Mouse (Mus musculus): Measurements from ENCODE around the gene Twistnb. TPM values are rescaled to one million over a fixed set of nuclear protein-coding genes. Genes with fewer than 3 reads are reported as not detected.

Gene Twistnb
- polyA plus RNA-seq, 1 experiment from 2014 or later, result 51.0 TPM

GRCm38 (mm10) chr12:33424329-33424728, 5.1 kb upstream of the Twistnb start:
- H3K4me3 ChIP-seq (replicated peaks; ENCODE audit: low read length), result no peak overlapping the region
- no peaks in the 10 kb centered on the region for H3K9me3 ChIP-seq (ENCODE audit: control insufficient read depth, low read length)
- no peaks in the 10 kb centered on the region for H3K27me3 ChIP-seq (ENCODE audit: control insufficient read depth, insufficient read depth, low read length)
- H3K4me1 ChIP-seq (replicated peaks; ENCODE audit: control insufficient read depth, insufficient read depth, low read length), result no peaks in the 10 kb centered on the region
- no peak overlapping the region for H3K27ac ChIP-seq
- H3K36me3 ChIP-seq (replicated peaks; ENCODE audit: control insufficient read depth, insufficient read depth), result no peaks in the 10 kb centered on the region
- 0 out of 2 replicates have a peak, but pooled peaks have one; percentile 36 for ATAC-seq (ENCODE audit: low FRiP score)
- no peak overlapping the region for H3K4me2 ChIP-seq (replicated peaks)
- WGBS, result 24% methylated on average over 3 of the region's 3 CpGs
- peak; percentile 83 for DNase-seq (ENCODE audit: low spot score)
- no peak overlapping the region for H3K9ac ChIP-seq

GRCm38 (mm10) chr12:33427293-33427692, 2.1 kb upstream of the Twistnb start:
- no peak overlapping the region for H3K9ac ChIP-seq

GRCm38 (mm10) chr12:33427726-33428125, 1.7 kb upstream of the Twistnb start:
- Histone ChIP-seq H3K27ac (no peak overlapping the region), H3K9me3 (ENCODE audit: control insufficient read depth, low read length) (no peaks in the 10 kb centered on the region), H3K4me2 (replicated peaks) (no peak overlapping the region), H3K4me3 (replicated peaks; ENCODE audit: low read length) (no peak overlapping the region), H3K27me3 (ENCODE audit: control insufficient read depth, insufficient read depth, low read length) (no peaks in the 10 kb centered on the region), H3K36me3 (replicated peaks; ENCODE audit: control insufficient read depth, insufficient read depth) (no peaks in the 10 kb centered on the region), H3K4me1 (replicated peaks; ENCODE audit: control insufficient read depth, insufficient read depth, low read length) (peaks cover 7% of the 10 kb centered on the region), H3K9ac (no peak overlapping the region)
- ATAC-seq (ENCODE audit: low FRiP score) (no peak), DNase-seq (ENCODE audit: low spot score) (no peak)
- WGBS, result 79% methylated on average over 2 of the region's 2 CpGs

More at GRCm38 (mm10) chr12:33427293-33427692, 2.1 kb upstream of the Twistnb start:
- H3K27me3 ChIP-seq (ENCODE audit: control insufficient read depth, insufficient read depth, low read length), result no peaks in the 10 kb centered on the region
- H3K36me3 ChIP-seq (replicated peaks; ENCODE audit: control insufficient read depth, insufficient read depth), result no peaks in the 10 kb centered on the region
- no peak for DNase-seq (ENCODE audit: low spot score)
- no peak overlapping the region for H3K27ac ChIP-seq
- peaks cover 7% of the 10 kb centered on the region for H3K4me1 ChIP-seq (replicated peaks; ENCODE audit: control insufficient read depth, insufficient read depth, low read length)
- H3K4me3 ChIP-seq (replicated peaks; ENCODE audit: low read length), result no peak overlapping the region
- H3K9me3 ChIP-seq (ENCODE audit: control insufficient read depth, low read length), result no peaks in the 10 kb centered on the region
- no peak for ATAC-seq (ENCODE audit: low FRiP score)
- H3K4me2 ChIP-seq (replicated peaks), result no peak overlapping the region
- WGBS, result 14% methylated on average over 3 of the region's 3 CpGs

- Histone ChIP-seq H3K4me2 (replicated peaks) (no peak overlapping the region), H3K4me1 (replicated peaks; ENCODE audit: control insufficient read depth, insufficient read depth, low read length) (peaks cover 7% of the 10 kb centered on the region), H3K4me3 (replicated peaks; ENCODE audit: low read length) (no peak overlapping the region), H3K9ac (no peak overlapping the region), H3K36me3 (replicated peaks; ENCODE audit: control insufficient read depth, insufficient read depth) (peaks cover 17% of the 10 kb centered on the region), H3K27ac (no peak overlapping the region), H3K9me3 (ENCODE audit: control insufficient read depth, low read length) (no peaks in the 10 kb centered on the region), H3K27me3 (ENCODE audit: control insufficient read depth, insufficient read depth, low read length) (no peaks in the 10 kb centered on the region)
- DNase-seq (ENCODE audit: low spot score), result no peak
- WGBS, result 90% methylated on average over 9 of the region's 9 CpGs
- no peak for ATAC-seq (ENCODE audit: low FRiP score)
Measured at GRCm38 (mm10) chr12:33433812-33434211, 4.4 kb downstream of the Twistnb start.

GRCm38 (mm10) chr12:33434758-33435157, 5.3 kb downstream of the Twistnb start:
- ATAC-seq (ENCODE audit: low FRiP score) (no peak), DNase-seq (ENCODE audit: low spot score) (no peak)
- Histone ChIP-seq H3K27ac (no peak overlapping the region), H3K9me3 (ENCODE audit: control insufficient read depth, low read length) (no peaks in the 10 kb centered on the region), H3K4me1 (replicated peaks; ENCODE audit: control insufficient read depth, insufficient read depth, low read length) (peaks cover 7% of the 10 kb centered on the region), H3K9ac (no peak overlapping the region), H3K36me3 (replicated peaks; ENCODE audit: control insufficient read depth, insufficient read depth) (peaks cover 24% of the 10 kb centered on the region), H3K4me2 (replicated peaks) (no peak overlapping the region), H3K27me3 (ENCODE audit: control insufficient read depth, insufficient read depth, low read length) (no peaks in the 10 kb centered on the region), H3K4me3 (replicated peaks; ENCODE audit: low read length) (no peak overlapping the region)
- 96% methylated on average over 4 of the region's 4 CpGs for WGBS

- 75% methylated on average over 7 of the region's 7 CpGs for WGBS
- ATAC-seq (ENCODE audit: low FRiP score), result no peak
- Histone ChIP-seq H3K27me3 (ENCODE audit: control insufficient read depth, insufficient read depth, low read length) (no peaks in the 10 kb centered on the region), H3K4me2 (replicated peaks) (no peak overlapping the region), H3K9ac (no peak overlapping the region), H3K9me3 (ENCODE audit: control insufficient read depth, low read length) (no peaks in the 10 kb centered on the region), H3K4me1 (replicated peaks; ENCODE audit: control insufficient read depth, insufficient read depth, low read length) (0 out of 2 replicates have a peak, but pooled peaks cover 7% of the 10 kb centered on the region), H3K4me3 (replicated peaks; ENCODE audit: low read length) (no peak overlapping the region), H3K36me3 (replicated peaks; ENCODE audit: control insufficient read depth, insufficient read depth) (no peaks in the 10 kb centered on the region), H3K27ac (no peak overlapping the region)
- no peak for DNase-seq (ENCODE audit: low spot score)
Measured at GRCm38 (mm10) chr12:33455418-33455817, 26.0 kb downstream of the Twistnb start.

- Histone ChIP-seq H3K9ac (no peak overlapping the region), H3K4me1 (replicated peaks; ENCODE audit: control insufficient read depth, insufficient read depth, low read length) (0 out of 2 replicates have a peak, but pooled peaks cover 7% of the 10 kb centered on the region), H3K4me2 (replicated peaks) (no peak overlapping the region; the same call in 1 of the 2 replicates), H3K9me3 (ENCODE audit: control insufficient read depth, low read length) (no peaks in the 10 kb centered on the region), H3K36me3 (replicated peaks; ENCODE audit: control insufficient read depth, insufficient read depth) (no peaks in the 10 kb centered on the region), H3K4me3 (replicated peaks; ENCODE audit: low read length) (no peak overlapping the region), H3K27me3 (ENCODE audit: control insufficient read depth, insufficient read depth, low read length) (no peaks in the 10 kb centered on the region), H3K27ac (no peak overlapping the region)
- WGBS, result 25% methylated on average over 5 of the region's 5 CpGs
- DNase-seq (ENCODE audit: low spot score) (no peak), ATAC-seq (ENCODE audit: low FRiP score) (no peak)
Measured at GRCm38 (mm10) chr12:33456242-33456641, 26.8 kb downstream of the Twistnb start.

GRCm38 (mm10) chr12:33480975-33481374, 51.5 kb downstream of the Twistnb start:
- Histone ChIP-seq H3K4me2 (replicated peaks) (no peak overlapping the region), H3K9me3 (ENCODE audit: control insufficient read depth, low read length) (no peaks in the 10 kb centered on the region), H3K27ac (no peak overlapping the region), H3K4me3 (replicated peaks; ENCODE audit: low read length) (no peak overlapping the region), H3K27me3 (ENCODE audit: control insufficient read depth, insufficient read depth, low read length) (no peaks in the 10 kb centered on the region), H3K4me1 (replicated peaks; ENCODE audit: control insufficient read depth, insufficient read depth, low read length) (no peaks in the 10 kb centered on the region), H3K36me3 (replicated peaks; ENCODE audit: control insufficient read depth, insufficient read depth) (no peaks in the 10 kb centered on the region), H3K9ac (no peak overlapping the region)
- no peak for ATAC-seq (ENCODE audit: low FRiP score)
- peak; percentile 64 for DNase-seq (ENCODE audit: low spot score)
- WGBS, result 27% methylated on average over 5 of the region's 5 CpGs

GRCm38 (mm10) chr12:33482931-33483330, 53.5 kb downstream of the Twistnb start:
- no peak overlapping the region for H3K9ac ChIP-seq
- H3K4me3 ChIP-seq (replicated peaks; ENCODE audit: low read length), result no peak overlapping the region
- ATAC-seq (ENCODE audit: low FRiP score), result no peak
- no peaks in the 10 kb centered on the region for H3K4me1 ChIP-seq (replicated peaks; ENCODE audit: control insufficient read depth, insufficient read depth, low read length)
- WGBS, result 94% methylated on average over 2 of the region's 2 CpGs
- no peak overlapping the region for H3K27ac ChIP-seq
- DNase-seq (ENCODE audit: low spot score), result no peak
- H3K27me3 ChIP-seq (ENCODE audit: control insufficient read depth, insufficient read depth, low read length), result no peaks in the 10 kb centered on the region
- no peaks in the 10 kb centered on the region for H3K36me3 ChIP-seq (replicated peaks; ENCODE audit: control insufficient read depth, insufficient read depth)
- H3K9me3 ChIP-seq (ENCODE audit: control insufficient read depth, low read length), result no peaks in the 10 kb centered on the region
- no peak overlapping the region for H3K4me2 ChIP-seq (replicated peaks)
